Mouse (Mus musculus) stomach, postnatal 0 days (tissue): Measurements from ENCODE around the gene Fem1a.
"Not testable (repeated sequence)": the region's sequence is repeated elsewhere in the genome, so short reads cannot be mapped to it uniquely, and the experiment has no call there.

Source experiments
- CTCF ChIP-seq: IDR thresholded peaks from 2 replicates; pipeline ENCODE4 v1.5.1; 2016; ENCODE audit warnings: antibody characterized with exemption, low read depth, mild to moderate bottlenecking, moderate library complexity
- EP300 ChIP-seq: optimal IDR thresholded peaks from 2 replicates; pipeline ENCODE3; 2016; ENCODE audit warnings: antibody characterized with exemption

DNA sequence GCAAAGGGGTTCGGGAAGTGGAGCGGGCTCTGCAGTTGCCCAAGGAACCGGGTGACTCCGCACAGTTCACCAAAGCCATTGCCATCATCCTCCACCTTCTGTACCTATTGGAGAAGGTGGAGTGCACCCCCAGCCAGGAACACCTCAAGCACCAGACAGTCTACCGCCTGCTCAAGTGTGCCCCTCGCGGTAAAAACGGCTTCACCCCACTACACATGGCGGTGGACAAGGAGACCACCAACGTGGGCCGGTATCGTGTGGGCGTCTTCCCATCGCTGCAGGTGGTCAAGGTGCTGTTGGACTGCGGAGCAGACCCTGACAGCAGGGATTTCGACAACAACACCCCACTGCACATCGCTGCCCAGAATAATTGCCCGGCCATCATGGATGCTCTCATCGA is 1.7 kb downstream of the Fem1a start:
- not testable (repeated sequence) for TF ChIP-seq CTCF, EP300
